Mouse (Mus musculus): ENCODE data around the gene Macrod1.

DNA sequence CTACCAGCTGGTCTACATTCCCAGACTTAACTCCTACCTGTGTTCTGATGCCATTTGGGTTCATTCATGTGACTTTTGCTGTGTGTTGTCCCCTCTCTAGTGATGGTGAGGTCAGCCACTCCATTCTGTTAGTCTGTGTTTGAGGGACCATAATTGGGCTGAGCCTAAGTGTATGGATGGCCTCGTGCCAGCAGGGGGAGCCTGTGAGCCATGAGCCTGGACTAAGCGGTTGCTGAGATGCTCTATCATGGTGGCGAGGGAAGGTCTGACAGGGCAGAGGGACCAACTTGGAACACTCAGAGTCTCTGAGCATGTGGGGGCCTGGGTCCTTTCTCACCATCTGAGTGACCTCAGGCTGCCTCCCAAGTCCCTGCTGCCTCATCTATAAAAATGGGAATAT is 8.0 kb downstream of the Macrod1 start:
- TF ChIP-seq EP300 (IDR thresholded peaks at IDR 0.05; ENCODE audit: insufficient read depth, low read depth, low read length) (0 out of 2 replicates have a peak, but pooled peaks have one; percentile 14), CTCF (IDR thresholded peaks at IDR 0.05; ENCODE audit: low read depth, low read length) (peak; percentile 99)
